23 mouse cellular contexts compared by ENCODE assay signal in genomic region chr7:133139689-133140336, GRCm38 (mm10). TPM values are rescaled to one million over a fixed set of nuclear protein-coding genes. Genes with fewer than 3 reads are reported as not detected.
A peak's percentile ranks its signal among the peaks of the same experiment; 100 is the strongest.
DNase-seq lines count a peak whose midpoint lies in the region; ATAC-seq and TF ChIP-seq lines count a peak whose summit lies in the region.
"Had no signal": no experiment of that assay in that cellular context is flagged by ENCODE, and none has a peak within 500 bp of the region (broad histone marks: within the 10 kb centered on the region; RNA-seq: fewer than 3 reads in every experiment).

No protein-coding gene starts in this region.

- no peaks in the 10 kb centered on the region for H3K4me1 ChIP-seq in intestine, embryonic 15.5 days (replicated peaks)
- no peaks in the 10 kb centered on the region for H3K4me1 ChIP-seq in intestine, postnatal 0 days (replicated peaks; ENCODE audit: control insufficient read depth, insufficient read depth, low read length)
- H3K4me1 ChIP-seq in intestine, embryonic 16.5 days (ENCODE audit: control insufficient read depth, insufficient read depth, low read length) = no peaks in the 10 kb centered on the region
- H3K4me1 ChIP-seq in stomach, embryonic 15.5 days = no peaks in the 10 kb centered on the region
- no peaks in the 10 kb centered on the region for H3K4me1 ChIP-seq in stomach, postnatal 0 days (replicated peaks; ENCODE audit: control insufficient read depth, insufficient read depth)
- H3K4me1 ChIP-seq: embryonic facial prominence, embryonic 10.5 days; embryonic facial prominence, embryonic 12.5 days; forebrain, embryonic 13.5 days had no signal

- no peak for TF ChIP-seq EP300 in stomach, postnatal 0 days (optimal IDR thresholded peaks at IDR 0.05)

- TF ChIP-seq CTCF in intestine, postnatal 0 days (IDR thresholded peaks at IDR 0.05; ENCODE audit: low read depth) = no peak
- TF ChIP-seq CTCF in stomach, postnatal 0 days (IDR thresholded peaks at IDR 0.05; ENCODE audit: low read depth) = no peak

- H3K27ac ChIP-seq in intestine, embryonic 15.5 days = no peak overlapping the region
- no peak overlapping the region for H3K27ac ChIP-seq in intestine, postnatal 0 days (ENCODE audit: low read depth, low read length)
- no peak overlapping the region for H3K27ac ChIP-seq in intestine, embryonic 16.5 days (ENCODE audit: low read length)
- peak overlapping the region; percentile 46 for H3K27ac ChIP-seq in stomach, embryonic 15.5 days
- no peak overlapping the region for H3K27ac ChIP-seq in stomach, postnatal 0 days (replicated peaks)
- H3K27ac ChIP-seq: embryonic facial prominence, embryonic 10.5 days; embryonic facial prominence, embryonic 12.5 days; forebrain, embryonic 13.5 days had no signal

- DNase-seq in stomach, postnatal 0 days (ENCODE audit: low spot score) = no peak
- no peak for DNase-seq in retina, embryonic 14.5 days (ENCODE audit: low spot score)
- no peak for DNase-seq in spleen, postnatal 4 days (ENCODE audit: low spot score in 2 of 2)
- DNase-seq: adrenal gland, adult 8-10 months; adrenal gland, postnatal 14 days; adrenal gland, postnatal 36 days; B cell, adult 2 months; cerebellum, adult 11-12 months; cerebellum, adult 2 months; cerebellum, adult 9-10 months; cerebellum, postnatal 10 days; cerebellum, postnatal 25 days had no signal

- H3K27me3 ChIP-seq in intestine, embryonic 15.5 days (replicated peaks) = no peaks in the 10 kb centered on the region
- no peaks in the 10 kb centered on the region for H3K27me3 ChIP-seq in intestine, postnatal 0 days (replicated peaks; ENCODE audit: control insufficient read depth, insufficient read depth, low read length)
- no peaks in the 10 kb centered on the region for H3K27me3 ChIP-seq in intestine, embryonic 16.5 days (replicated peaks; ENCODE audit: control insufficient read depth, insufficient read depth, low read length)
- no peaks in the 10 kb centered on the region for H3K27me3 ChIP-seq in stomach, embryonic 15.5 days (replicated peaks)
- H3K27me3 ChIP-seq in stomach, postnatal 0 days (ENCODE audit: control insufficient read depth, insufficient read depth, low read length) = no peaks in the 10 kb centered on the region
- H3K27me3 ChIP-seq: embryonic facial prominence, embryonic 12.5 days; forebrain, embryonic 13.5 days; Patski had no signal

- H3K4me3 ChIP-seq in intestine, embryonic 15.5 days (replicated peaks) = no peak overlapping the region
- H3K4me3 ChIP-seq in intestine, postnatal 0 days (ENCODE audit: low read depth, low read length) = no peak overlapping the region
- no peak overlapping the region for H3K4me3 ChIP-seq in intestine, embryonic 16.5 days (ENCODE audit: low read length)
- no peak overlapping the region for H3K4me3 ChIP-seq in stomach, embryonic 15.5 days (replicated peaks)
- H3K4me3 ChIP-seq in stomach, postnatal 0 days (ENCODE audit: low read depth, low read length) = no peak overlapping the region
- H3K4me3 ChIP-seq: embryonic facial prominence, embryonic 10.5 days; embryonic facial prominence, embryonic 12.5 days; forebrain, embryonic 13.5 days had no signal

- no peaks in the 10 kb centered on the region for H3K36me3 ChIP-seq in intestine, embryonic 15.5 days
- H3K36me3 ChIP-seq in intestine, postnatal 0 days (ENCODE audit: control insufficient read depth, insufficient read depth) = no peaks in the 10 kb centered on the region
- H3K36me3 ChIP-seq in intestine, embryonic 16.5 days (ENCODE audit: control insufficient read depth, insufficient read depth, low read length) = no peaks in the 10 kb centered on the region
- no peaks in the 10 kb centered on the region for H3K36me3 ChIP-seq in stomach, embryonic 15.5 days
- no peaks in the 10 kb centered on the region for H3K36me3 ChIP-seq in stomach, postnatal 0 days (ENCODE audit: control insufficient read depth, insufficient read depth, low read length)
- H3K36me3 ChIP-seq: embryonic facial prominence, embryonic 10.5 days; embryonic facial prominence, embryonic 12.5 days; G1E had no signal

- ATAC-seq in intestine, embryonic 15.5 days = peak; percentile 58
- no peak for ATAC-seq in intestine, postnatal 0 days
- peak; percentile 60; the same call in 1 of the 2 replicates for ATAC-seq in intestine, embryonic 16.5 days
- peak; percentile 53; the same call in 1 of the 2 replicates for ATAC-seq in stomach, embryonic 15.5 days (ENCODE audit: insufficient read depth, low FRiP score, low read depth)
- peak; percentile 66; the same call in 1 of the 2 replicates for ATAC-seq in stomach, postnatal 0 days (ENCODE audit: low FRiP score, low TSS enrichment)
- ATAC-seq: activated CD4-positive, CD25-positive, alpha-beta regulatory T cell, adult 4 months; CD4-positive, CD25-positive, alpha-beta regulatory T cell, adult 4 months; forebrain, embryonic 13.5 days; Patski had no signal

- H3K4me2 ChIP-seq in intestine, embryonic 15.5 days (replicated peaks) = no peak overlapping the region
- H3K4me2 ChIP-seq in intestine, postnatal 0 days (replicated peaks; ENCODE audit: low read depth) = no peak overlapping the region
- no peak overlapping the region for H3K4me2 ChIP-seq in intestine, embryonic 16.5 days (ENCODE audit: low read depth, low read length)
- H3K4me2 ChIP-seq in stomach, embryonic 15.5 days = no peak overlapping the region
- no peak overlapping the region for H3K4me2 ChIP-seq in stomach, postnatal 0 days (replicated peaks; ENCODE audit: low read depth)
- H3K4me2 ChIP-seq: embryonic facial prominence, embryonic 12.5 days; forebrain, embryonic 13.5 days had no signal

- H3K9me3 ChIP-seq in intestine, embryonic 15.5 days = no peaks in the 10 kb centered on the region
- H3K9me3 ChIP-seq in intestine, postnatal 0 days (ENCODE audit: control insufficient read depth) = no peaks in the 10 kb centered on the region
- no peaks in the 10 kb centered on the region for H3K9me3 ChIP-seq in intestine, embryonic 16.5 days (ENCODE audit: control insufficient read depth, low read length)
- no peaks in the 10 kb centered on the region for H3K9me3 ChIP-seq in stomach, embryonic 15.5 days
- H3K9me3 ChIP-seq in stomach, postnatal 0 days (ENCODE audit: control insufficient read depth, low read length) = no peaks in the 10 kb centered on the region
- H3K9me3 ChIP-seq: embryonic facial prominence, embryonic 10.5 days; embryonic facial prominence, embryonic 12.5 days; forebrain, embryonic 13.5 days; G1E had no signal

- WGBS in intestine, embryonic 15.5 days = 69% methylated on average over 8 of the region's 8 CpGs
- 69% methylated on average over 8 of the region's 8 CpGs for WGBS in intestine, postnatal 0 days
- WGBS in intestine, embryonic 16.5 days = 71% methylated on average over 8 of the region's 8 CpGs
- WGBS in stomach, embryonic 15.5 days = 62% methylated on average over 8 of the region's 8 CpGs
- WGBS in stomach, postnatal 0 days = 48% methylated on average over 8 of the region's 8 CpGs

- no peak overlapping the region for H3K9ac ChIP-seq in intestine, embryonic 15.5 days
- no peak overlapping the region for H3K9ac ChIP-seq in intestine, postnatal 0 days (ENCODE audit: low read depth, low read length)
- no peak overlapping the region for H3K9ac ChIP-seq in intestine, embryonic 16.5 days (ENCODE audit: low read depth, low read length)
- H3K9ac ChIP-seq in stomach, embryonic 15.5 days = no peak overlapping the region
- no peak overlapping the region for H3K9ac ChIP-seq in stomach, postnatal 0 days (ENCODE audit: low read length)
- H3K9ac ChIP-seq: embryonic facial prominence, embryonic 12.5 days; forebrain, embryonic 13.5 days had no signal

RNA-seq across cellular contexts. Expression of gene Ctbp2, which starts 15.7 kb away (rescaled TPM):
- polyA plus RNA-seq in intestine, embryonic 15.5 days (2015; fragmentation: Nextera tagmentation; extraction: Ambion mirVana) = 85.3 and 85.5 TPM in 2 replicates
- polyA plus RNA-seq in intestine, postnatal 0 days (2015; fragmentation: Nextera tagmentation; extraction: Ambion mirVana) = 42.2 and 42.6 TPM in 2 replicates
- 78.3 and 80.2 TPM in 2 replicates for polyA plus RNA-seq in intestine, embryonic 16.5 days (2015; fragmentation: Nextera tagmentation; extraction: Ambion mirVana)
- polyA plus RNA-seq in stomach, embryonic 15.5 days (2015; fragmentation: Nextera tagmentation; extraction: Ambion mirVana) = 87.8 and 91.4 TPM in 2 replicates
- 48.6 and 55.6 TPM in 2 replicates for polyA plus RNA-seq in stomach, postnatal 0 days (2015; fragmentation: Nextera tagmentation; extraction: Ambion mirVana)

RNA-seq across cellular contexts. Expression of gene Fgfr2, which starts 16.7 kb away (rescaled TPM):
- polyA plus RNA-seq in intestine, embryonic 15.5 days (2015; fragmentation: Nextera tagmentation; extraction: Ambion mirVana) = 61.9 and 67.0 TPM in 2 replicates
- 29.5 and 29.8 TPM in 2 replicates for polyA plus RNA-seq in intestine, postnatal 0 days (2015; fragmentation: Nextera tagmentation; extraction: Ambion mirVana)
- polyA plus RNA-seq in intestine, embryonic 16.5 days (2015; fragmentation: Nextera tagmentation; extraction: Ambion mirVana) = 47.3 and 47.6 TPM in 2 replicates
- polyA plus RNA-seq in stomach, embryonic 15.5 days (2015; fragmentation: Nextera tagmentation; extraction: Ambion mirVana) = 96.7 and 104 TPM in 2 replicates
- 60.8 and 67.1 TPM in 2 replicates for polyA plus RNA-seq in stomach, postnatal 0 days (2015; fragmentation: Nextera tagmentation; extraction: Ambion mirVana)
- polyA plus RNA-seq: activated CD4-positive, CD25-positive, alpha-beta regulatory T cell, adult 4 months; CD4-positive, CD25-positive, alpha-beta regulatory T cell, adult 4 months; G1E had no signal
